Mouse (Mus musculus) cortical plate, adult 2 months (tissue): ENCODE data around the gene Nanos3.

Source experiments
- CTCF ChIP-seq: fragments of 200-500 bp; IDR thresholded peaks from 2 replicates; pipeline ENCODE4 v1.5.1; 2011; ENCODE audit warnings: mild to moderate bottlenecking, control low read depth, low read length; ENCODE audit not compliant: insufficient read depth; ENCODE audit errors: extremely low read depth
- POLR2A ChIP-seq: fragments of 200-500 bp; IDR thresholded peaks from 2 replicates; pipeline ENCODE4 v1.6.1; 2011; ENCODE audit warnings: mild to moderate bottlenecking, low read length, control low read depth; ENCODE audit not compliant: insufficient read depth; ENCODE audit errors: extremely low read depth

GRCm38 (mm10) chr8:84200126-84200555, 15.1 kb upstream of the Nanos3 start:
- no peak for TF ChIP-seq CTCF
- no peak for TF ChIP-seq POLR2A
